Mouse (Mus musculus): ENCODE data around the gene Pgap1. TPM values are rescaled to one million over a fixed set of nuclear protein-coding genes. Genes with fewer than 3 reads are reported as not detected.

Gene Pgap1
- polyA plus RNA-seq, 1 experiment from 2014 or later: 6.7 TPM

- Histone ChIP-seq H3K4me3 (ENCODE audit: low read depth, low read length) (no peak overlapping the region), H3K27ac (replicated peaks; ENCODE audit: low read depth, low read length) (no peak overlapping the region), H3K9me3 (ENCODE audit: control insufficient read depth, low read length) (no peaks in the 10 kb centered on the region), H3K4me1 (ENCODE audit: control insufficient read depth, insufficient read depth, low read length) (no peaks in the 10 kb centered on the region), H3K9ac (ENCODE audit: low read depth, low read length) (no peak overlapping the region), H3K4me2 (ENCODE audit: low read depth, low read length) (no peak overlapping the region), H3K36me3 (ENCODE audit: control insufficient read depth, insufficient read depth, low read length) (peaks cover 26% of the 10 kb centered on the region; the same call in 1 of the 2 replicates), H3K27me3 (replicated peaks; ENCODE audit: control insufficient read depth, insufficient read depth, low read length) (no peaks in the 10 kb centered on the region)
- DNase-seq (ENCODE audit: low spot score): no peak
- ATAC-seq (ENCODE audit: low read depth): no peak
- WGBS: 93% methylated on average over 9 of the region's 9 CpGs
Measured at GRCm38 (mm10) chr1:54545200-54545599, 12.3 kb downstream of the Pgap1 start.

GRCm38 (mm10) chr1:54542920-54543319 is 14.6 kb downstream of the Pgap1 start:
- Histone ChIP-seq H3K27ac (replicated peaks; ENCODE audit: low read depth, low read length) (no peak overlapping the region), H3K4me3 (ENCODE audit: low read depth, low read length) (no peak overlapping the region), H3K9ac (ENCODE audit: low read depth, low read length) (no peak overlapping the region), H3K4me1 (ENCODE audit: control insufficient read depth, insufficient read depth, low read length) (no peaks in the 10 kb centered on the region), H3K27me3 (replicated peaks; ENCODE audit: control insufficient read depth, insufficient read depth, low read length) (no peaks in the 10 kb centered on the region), H3K9me3 (ENCODE audit: control insufficient read depth, low read length) (no peaks in the 10 kb centered on the region), H3K36me3 (ENCODE audit: control insufficient read depth, insufficient read depth, low read length) (peaks cover 25% of the 10 kb centered on the region; the same call in 1 of the 2 replicates), H3K4me2 (ENCODE audit: low read depth, low read length) (no peak overlapping the region)
- DNase-seq (ENCODE audit: low spot score) (no peak), ATAC-seq (ENCODE audit: low read depth) (no peak)
- WGBS: 84% methylated on average over 2 of the region's 2 CpGs

GRCm38 (mm10) chr1:54531170-54531569 is 26.3 kb downstream of the Pgap1 start:
- no peak overlapping the region for H3K9ac ChIP-seq (ENCODE audit: low read depth, low read length)
- peaks cover 10% of the 10 kb centered on the region; the same call in 1 of the 2 replicates for H3K36me3 ChIP-seq (ENCODE audit: control insufficient read depth, insufficient read depth, low read length)
- H3K9me3 ChIP-seq (ENCODE audit: control insufficient read depth, low read length): no peaks in the 10 kb centered on the region
- no peak overlapping the region for H3K4me2 ChIP-seq (ENCODE audit: low read depth, low read length)
- H3K4me3 ChIP-seq (ENCODE audit: low read depth, low read length): no peak overlapping the region
- ATAC-seq (ENCODE audit: low read depth) (no peak), DNase-seq (ENCODE audit: low spot score) (no peak)
- H3K4me1 ChIP-seq (ENCODE audit: control insufficient read depth, insufficient read depth, low read length): no peaks in the 10 kb centered on the region
- 71% methylated on average over 6 of the region's 6 CpGs for WGBS
- no peak overlapping the region for H3K27ac ChIP-seq (replicated peaks; ENCODE audit: low read depth, low read length)
- H3K27me3 ChIP-seq (replicated peaks; ENCODE audit: control insufficient read depth, insufficient read depth, low read length): no peaks in the 10 kb centered on the region

GRCm38 (mm10) chr1:54523717-54524116 is 33.8 kb downstream of the Pgap1 start:
- H3K27ac ChIP-seq (replicated peaks; ENCODE audit: low read depth, low read length): no peak overlapping the region
- ATAC-seq (ENCODE audit: low read depth): no peak

GRCm38 (mm10) chr1:54520062-54520577 is 37.4 kb downstream of the Pgap1 start:
- Histone ChIP-seq H3K27ac (replicated peaks; ENCODE audit: low read depth, low read length) (no peak overlapping the region), H3K9me3 (ENCODE audit: control insufficient read depth, low read length) (no peaks in the 10 kb centered on the region), H3K4me1 (ENCODE audit: control insufficient read depth, insufficient read depth, low read length) (no peaks in the 10 kb centered on the region), H3K9ac (ENCODE audit: low read depth, low read length) (no peak overlapping the region), H3K27me3 (replicated peaks; ENCODE audit: control insufficient read depth, insufficient read depth, low read length) (no peaks in the 10 kb centered on the region), H3K4me3 (ENCODE audit: low read depth, low read length) (no peak overlapping the region), H3K4me2 (ENCODE audit: low read depth, low read length) (no peak overlapping the region), H3K36me3 (ENCODE audit: control insufficient read depth, insufficient read depth, low read length) (0 out of 2 replicates have a peak, but pooled peaks cover 4% of the 10 kb centered on the region)
- ATAC-seq (ENCODE audit: low read depth): no peak
- 86% methylated on average over 5 of the region's 5 CpGs for WGBS
- DNase-seq (ENCODE audit: low spot score): no peak

More at GRCm38 (mm10) chr1:54523717-54524116, 33.8 kb downstream of the Pgap1 start:
- no peaks in the 10 kb centered on the region for H3K4me1 ChIP-seq (ENCODE audit: control insufficient read depth, insufficient read depth, low read length)
- no peaks in the 10 kb centered on the region for H3K9me3 ChIP-seq (ENCODE audit: control insufficient read depth, low read length)
- H3K36me3 ChIP-seq (ENCODE audit: control insufficient read depth, insufficient read depth, low read length): peaks cover 11% of the 10 kb centered on the region; the same call in 1 of the 2 replicates
- no peak overlapping the region for H3K4me2 ChIP-seq (ENCODE audit: low read depth, low read length)
- no peak overlapping the region for H3K4me3 ChIP-seq (ENCODE audit: low read depth, low read length)
- H3K9ac ChIP-seq (ENCODE audit: low read depth, low read length): no peak overlapping the region
- DNase-seq (ENCODE audit: low spot score): no peak
- H3K27me3 ChIP-seq (replicated peaks; ENCODE audit: control insufficient read depth, insufficient read depth, low read length): no peaks in the 10 kb centered on the region
- 83% methylated on average over 2 of the region's 2 CpGs for WGBS

GRCm38 (mm10) chr1:54513836-54514235 is 43.6 kb downstream of the Pgap1 start:
- DNase-seq (ENCODE audit: low spot score): no peak
- Histone ChIP-seq H3K27ac (replicated peaks; ENCODE audit: low read depth, low read length) (no peak overlapping the region), H3K9ac (ENCODE audit: low read depth, low read length) (no peak overlapping the region)

GRCm38 (mm10) chr1:54498496-54498895 is 59.0 kb downstream of the Pgap1 start:
- Histone ChIP-seq H3K27me3 (replicated peaks; ENCODE audit: control insufficient read depth, insufficient read depth, low read length) (no peaks in the 10 kb centered on the region), H3K4me3 (ENCODE audit: low read depth, low read length) (no peak overlapping the region), H3K9ac (ENCODE audit: low read depth, low read length) (no peak overlapping the region), H3K9me3 (ENCODE audit: control insufficient read depth, low read length) (no peaks in the 10 kb centered on the region), H3K4me2 (ENCODE audit: low read depth, low read length) (no peak overlapping the region), H3K27ac (replicated peaks; ENCODE audit: low read depth, low read length) (no peak overlapping the region), H3K4me1 (ENCODE audit: control insufficient read depth, insufficient read depth, low read length) (no peaks in the 10 kb centered on the region), H3K36me3 (ENCODE audit: control insufficient read depth, insufficient read depth, low read length) (no peaks in the 10 kb centered on the region)
- DNase-seq (ENCODE audit: low spot score) (no peak), ATAC-seq (ENCODE audit: low read depth) (no peak)
- 82% methylated on average over 2 of the region's 2 CpGs for WGBS

More at GRCm38 (mm10) chr1:54513836-54514235, 43.6 kb downstream of the Pgap1 start:
- Histone ChIP-seq H3K36me3 (ENCODE audit: control insufficient read depth, insufficient read depth, low read length) (peaks cover 10% of the 10 kb centered on the region; the same call in 1 of the 2 replicates), H3K4me1 (ENCODE audit: control insufficient read depth, insufficient read depth, low read length) (no peaks in the 10 kb centered on the region), H3K27me3 (replicated peaks; ENCODE audit: control insufficient read depth, insufficient read depth, low read length) (no peaks in the 10 kb centered on the region), H3K4me2 (ENCODE audit: low read depth, low read length) (no peak overlapping the region), H3K4me3 (ENCODE audit: low read depth, low read length) (no peak overlapping the region), H3K9me3 (ENCODE audit: control insufficient read depth, low read length) (0 out of 2 replicates have a peak, but pooled peaks cover 3% of the 10 kb centered on the region)
- ATAC-seq (ENCODE audit: low read depth): no peak
- WGBS: 86% methylated on average over 1 of the region's 1 CpGs

GRCm38 (mm10) chr1:54496254-54496653 is 61.2 kb downstream of the Pgap1 start:
- no peak for ATAC-seq (ENCODE audit: low read depth)
- Histone ChIP-seq H3K4me1 (ENCODE audit: control insufficient read depth, insufficient read depth, low read length) (no peaks in the 10 kb centered on the region), H3K9ac (ENCODE audit: low read depth, low read length) (no peak overlapping the region), H3K27me3 (replicated peaks; ENCODE audit: control insufficient read depth, insufficient read depth, low read length) (no peaks in the 10 kb centered on the region), H3K36me3 (ENCODE audit: control insufficient read depth, insufficient read depth, low read length) (no peaks in the 10 kb centered on the region), H3K9me3 (ENCODE audit: control insufficient read depth, low read length) (no peaks in the 10 kb centered on the region), H3K27ac (replicated peaks; ENCODE audit: low read depth, low read length) (no peak overlapping the region), H3K4me2 (ENCODE audit: low read depth, low read length) (no peak overlapping the region), H3K4me3 (ENCODE audit: low read depth, low read length) (no peak overlapping the region)
- DNase-seq (ENCODE audit: low spot score): no peak
- 85% methylated on average over 1 of the region's 1 CpGs for WGBS

- H3K4me2 ChIP-seq (ENCODE audit: low read depth, low read length): no peak overlapping the region
- 0 out of 2 replicates have a peak, but pooled peaks cover 7% of the 10 kb centered on the region for H3K36me3 ChIP-seq (ENCODE audit: control insufficient read depth, insufficient read depth, low read length)
- no peak overlapping the region for H3K4me3 ChIP-seq (ENCODE audit: low read depth, low read length)
- H3K27me3 ChIP-seq (replicated peaks; ENCODE audit: control insufficient read depth, insufficient read depth, low read length): no peaks in the 10 kb centered on the region
- 89% methylated on average over 3 of the region's 3 CpGs for WGBS
- no peak overlapping the region for H3K27ac ChIP-seq (replicated peaks; ENCODE audit: low read depth, low read length)
- H3K9ac ChIP-seq (ENCODE audit: low read depth, low read length): no peak overlapping the region
- H3K4me1 ChIP-seq (ENCODE audit: control insufficient read depth, insufficient read depth, low read length): no peaks in the 10 kb centered on the region
- no peaks in the 10 kb centered on the region for H3K9me3 ChIP-seq (ENCODE audit: control insufficient read depth, low read length)
- no peak for ATAC-seq (ENCODE audit: low read depth)
- DNase-seq (ENCODE audit: low spot score): no peak
Measured at GRCm38 (mm10) chr1:54493496-54493895, 64.0 kb downstream of the Pgap1 start.

Data from embryonic facial prominence, embryonic 14.5 days (tissue).